Mouse (Mus musculus) CH12.LX (cell line): ENCODE data around the gene Prrg1. TPM values are rescaled to one million over a fixed set of nuclear protein-coding genes. Genes with fewer than 3 reads are reported as not detected.

Experiments
- DNase-seq: peaks from one replicate; pipeline ENCODE4 v3.0.0-alpha.2; 2013; ENCODE audit errors: extremely low read depth
- H3K27ac ChIP-seq: 2 replicates; pipeline ENCODE4 v1.5.1; 2012; ENCODE audit warnings: low read depth, mild to moderate bottlenecking, control low read depth, moderate library complexity; ENCODE audit not compliant: insufficient read depth
- H3K27me3 ChIP-seq: replicated peaks from 2 replicates; pipeline ENCODE3; 2012; ENCODE audit warnings: inconsistent platforms
- H3K36me3 ChIP-seq, 2 experiments: replicated peaks in 1 of 2; 2 replicates each; pipeline versions ENCODE3 to v1.6.1; 2012; ENCODE audit warnings: inconsistent platforms in 1 of 2, low read length in 1 of 2, mild to moderate bottlenecking in 1 of 2, mixed read lengths in 1 of 2, moderate library complexity in 1 of 2; ENCODE audit not compliant: control insufficient read depth in 1 of 2, insufficient read depth in 1 of 2
- H3K4me1 ChIP-seq, 2 experiments: 2 replicates each; pipeline ENCODE4 v1.6.1; 2012; ENCODE audit warnings: inconsistent platforms in 1 of 2, moderate library complexity in 1 of 2; ENCODE audit not compliant: insufficient read depth in 2 of 2, control insufficient read depth in 1 of 2
- H3K4me2 ChIP-seq: 2 replicates; pipeline ENCODE4 v1.6.1; 2012; ENCODE audit warnings: low read depth, mild to moderate bottlenecking, control low read depth; ENCODE audit not compliant: poor library complexity, insufficient read depth, severe bottlenecking
- H3K4me3 ChIP-seq, 3 experiments: fragments of 150-350 bp in 1 of 3; sonication (generic) in 1 of 3; replicated peaks in 1 of 3; 2 replicates each; pipeline versions ENCODE3 to v1.5.1; 2011 to 2012; ENCODE audit warnings: low read depth in 2 of 3, low read length in 2 of 3, mild to moderate bottlenecking in 2 of 3, moderate library complexity in 2 of 3, control low read depth in 1 of 3, improper control_type of control experiment in 1 of 3, inconsistent platforms in 1 of 3, mixed read lengths in 1 of 3; ENCODE audit not compliant: poor library complexity in 1 of 3
- H3K79me2 ChIP-seq: replicated peaks from 2 replicates; pipeline ENCODE4 v1.6.1; 2012; ENCODE audit warnings: mild to moderate bottlenecking, moderate library complexity; ENCODE audit not compliant: control insufficient read depth, poor library complexity, insufficient read depth, severe bottlenecking; ENCODE audit errors: extremely low read depth
- H3K9ac ChIP-seq: 2 replicates; pipeline ENCODE4 v1.6.1; 2012; ENCODE audit warnings: low read depth, mild to moderate bottlenecking, control low read depth, moderate library complexity; ENCODE audit not compliant: insufficient read depth
- H3K9me3 ChIP-seq: replicated peaks from 2 replicates; pipeline ENCODE3; 2012; ENCODE audit warnings: low read length, inconsistent platforms, mixed read lengths
- CHD2 ChIP-seq: IDR thresholded peaks from 2 replicates; pipeline ENCODE4 v1.6.1; 2011; ENCODE audit warnings: low read length, improper control_type of control experiment
- E2F4 ChIP-seq: IDR thresholded peaks from 2 replicates; pipeline ENCODE4 v1.6.1; 2011; ENCODE audit warnings: low read depth, low read length, improper control_type of control experiment; ENCODE audit not compliant: insufficient replicate concordance
- EP300 ChIP-seq: IDR thresholded peaks from 2 replicates; pipeline ENCODE4 v1.6.1; 2011; ENCODE audit warnings: low read length, improper control_type of control experiment
- GABPA ChIP-seq: IDR thresholded peaks from 2 replicates; pipeline ENCODE4 v1.6.1; 2012; ENCODE audit warnings: low read depth, low read length, improper control_type of control experiment, inconsistent platforms; ENCODE audit not compliant: insufficient replicate concordance
- HCFC1 ChIP-seq: IDR thresholded peaks from 2 replicates; pipeline ENCODE4 v1.6.1; 2012; ENCODE audit warnings: low read depth, mild to moderate bottlenecking, inconsistent platforms, low read length, improper control_type of control experiment
- JUN ChIP-seq: IDR thresholded peaks from 2 replicates; pipeline ENCODE4 v1.6.1; 2011; ENCODE audit warnings: low read depth, mild to moderate bottlenecking, low read length, improper control_type of control experiment, moderate library complexity; ENCODE audit not compliant: insufficient read depth
- JUND ChIP-seq: conservative IDR thresholded peaks from 2 replicates; pipeline ENCODE4 v1.6.1; 2011; ENCODE audit warnings: low read depth, low read length, improper control_type of control experiment
- KAT2A ChIP-seq: IDR thresholded peaks from 2 replicates; pipeline ENCODE4 v1.6.1; 2012; ENCODE audit warnings: low read length, improper control_type of control experiment, inconsistent platforms; ENCODE audit not compliant: insufficient replicate concordance
- MAX ChIP-seq: IDR thresholded peaks from 2 replicates; pipeline ENCODE4 v1.6.1; 2011; ENCODE audit warnings: low read length, improper control_type of control experiment
- MXI1 ChIP-seq: IDR thresholded peaks from 2 replicates; pipeline ENCODE4 v1.6.1; 2011; ENCODE audit warnings: mild to moderate bottlenecking, low read depth, low read length, improper control_type of control experiment
- MYC ChIP-seq: IDR thresholded peaks from 2 replicates; pipeline ENCODE4 v1.6.1; 2011; ENCODE audit warnings: low read depth, mild to moderate bottlenecking, improper control_type of control experiment, low read length
- NELFE ChIP-seq: IDR thresholded peaks from 2 replicates; pipeline ENCODE4 v1.6.1; 2011; ENCODE audit warnings: low read depth, low read length, improper control_type of control experiment
- PAX5 ChIP-seq: IDR thresholded peaks from 2 replicates; pipeline ENCODE4 v1.6.1; 2012; ENCODE audit warnings: low read length, inconsistent platforms, mixed read lengths
- POLR2A ChIP-seq: IDR thresholded peaks from 2 replicates; pipeline ENCODE4 v1.6.1; 2011; ENCODE audit warnings: low read depth, mild to moderate bottlenecking, improper control_type of control experiment, low read length
- POLR2AphosphoS2 ChIP-seq: IDR thresholded peaks from 2 replicates; pipeline ENCODE4 v1.6.1; 2011; ENCODE audit warnings: low read depth, low read length, improper control_type of control experiment
- TCF12 ChIP-seq: IDR thresholded peaks from 2 replicates; pipeline ENCODE4 v1.6.1; 2014; ENCODE audit warnings: low read depth, mild to moderate bottlenecking, inconsistent platforms, low read length, improper control_type of control experiment
- UBTF ChIP-seq: IDR thresholded peaks from 2 replicates; pipeline ENCODE4 v1.6.1; 2012; ENCODE audit warnings: low read depth, mild to moderate bottlenecking, inconsistent platforms, low read length, improper control_type of control experiment, moderate library complexity
- dilution Hi-C: fragments of 300-500 bp; cut with MboI; formaldehyde crosslinking; loops from 2 replicates; pipeline ENCODE4 v1.14.3; 2020; ENCODE audit warnings: low sequenced_read_pairs; ENCODE audit not compliant: extremely low pct_unique_long_range_greater_than_20kb, extremely low pct_ligation_motif_present
- in situ Hi-C: fragments of 300-500 bp; cut with MboI; formaldehyde crosslinking; loops from 3 replicates; pipeline ENCODE4 v1.14.3; 2019; ENCODE audit warnings: low sequenced_read_pairs, low pct_ligation_motif_present, low pct_unique_long_range_greater_than_20kb, mixed read lengths
- polyA plus RNA-seq: library from polyadenylated mRNA; unstranded; fragments of >175 nt; gene quantifications from 2 replicates; pipeline ENCODE4 v1.2.1, GENCODE M21; 2012; ENCODE audit warnings: low read depth; ENCODE audit not compliant: insufficient read length
- total RNA-seq, 2 experiments: library from RNA; depleted of rRNA; stranded (reverse); fragments of 300-350 nt in 1 of 2; fragments of >200 nt in 1 of 2; gene quantifications; 2 replicates each; pipeline ENCODE4 v1.2.3; 2012 to 2014

Prrg1 gene
- total and polyA plus RNA-seq, 3 experiments: not detected

GRCm38 (mm10) chrX:78482987-78483386 is 100.7 kb downstream of the Prrg1 start:
- DNase-seq: no peak
- Histone ChIP-seq H3K4me1 (no peaks in the 10 kb centered on the region), H3K4me3 (no peak overlapping the region), H3K9ac (no peak overlapping the region), H3K27ac (no peak overlapping the region), H3K79me2 (no peaks in the 10 kb centered on the region), H3K36me3 (no peaks in the 10 kb centered on the region), H3K4me2 (no peak overlapping the region), H3K27me3 (no peaks in the 10 kb centered on the region), H3K9me3 (no peaks in the 10 kb centered on the region)
- TF ChIP-seq POLR2A (no peak), PAX5 (no peak), TCF12 (no peak), NELFE (no peak), POLR2AphosphoS2 (no peak), EP300 (no peak), MXI1 (no peak), GABPA (no peak), MAX (no peak), UBTF (no peak), E2F4 (no peak), MYC (no peak), JUND (no peak), KAT2A (no peak)
- dilution Hi-C loops (no loop called here), in situ Hi-C loops (no loop called here)

DNA sequence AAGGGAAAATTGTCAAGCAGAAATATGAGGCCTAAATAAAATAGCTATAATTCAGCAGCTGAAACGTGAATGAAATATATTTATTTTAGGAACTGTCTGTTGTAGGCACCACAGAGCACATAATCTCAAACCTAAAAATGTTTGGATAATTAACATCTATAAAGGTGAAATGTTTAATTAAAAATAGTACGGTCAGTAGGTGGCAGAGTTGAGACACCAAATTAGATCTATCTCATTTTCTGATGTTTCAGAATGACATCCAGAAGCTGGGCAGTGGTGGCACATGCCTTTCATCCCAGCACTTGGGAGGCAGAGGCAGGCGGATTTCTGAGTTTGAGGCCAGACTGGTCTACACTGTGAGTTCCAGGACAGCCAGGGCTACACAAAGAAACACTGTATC is 104.0 kb downstream of the Prrg1 start:
- no peaks in the 10 kb centered on the region for H3K36me3 ChIP-seq
- dilution Hi-C loops: no loop called here
- no peak overlapping the region for H3K9ac ChIP-seq
- no peaks in the 10 kb centered on the region for H3K27me3 ChIP-seq
- no peaks in the 10 kb centered on the region for H3K4me1 ChIP-seq
- no peak overlapping the region for H3K27ac ChIP-seq
- TF ChIP-seq UBTF: no peak
- TF ChIP-seq HCFC1: no peak
- TF ChIP-seq JUN: no peak
- no peak for TF ChIP-seq CHD2
- no peaks in the 10 kb centered on the region for H3K79me2 ChIP-seq
- no peak overlapping the region for H3K4me2 ChIP-seq
- in situ Hi-C loops: no loop called here
- H3K9me3 ChIP-seq: peaks cover 2% of the 10 kb centered on the region
- DNase-seq: no peak
- H3K4me3 ChIP-seq: no peak overlapping the region
